Mouse (Mus musculus) midbrain, postnatal 0 days (tissue): Measurements from ENCODE around the gene Fgfrl1. TPM values are rescaled to one million over a fixed set of nuclear protein-coding genes. Genes with fewer than 3 reads are reported as not detected.
A peak's percentile ranks its signal among the peaks of the same experiment; 100 is the strongest.

Experiments
- ATAC-seq: fragments of 200-750 bp; cut with Nextera tagmentation; 2 replicates; pipeline ENCODE4 v1.8.0; 2017; ENCODE audit warnings: moderate number of reproducible peaks, mild to moderate bottlenecking, moderate TSS enrichment, moderate library complexity; ENCODE audit not compliant: low FRiP score
- DNase-seq: peaks from one replicate; pipeline ENCODE4 v3.0.0-alpha.2; 2015; ENCODE audit warnings: low spot score
- H3K27ac ChIP-seq: fragments of 300-500 bp; sonication (generic); 2 replicates; pipeline ENCODE4 v1.5.1; 2014; ENCODE audit warnings: low read depth, mild to moderate bottlenecking, low read length, mixed read lengths
- H3K27me3 ChIP-seq: fragments of 300-500 bp; sonication (generic); 2 replicates; pipeline ENCODE4 v1.6.1; 2014; ENCODE audit warnings: low read length, control low read depth, mixed read lengths; ENCODE audit not compliant: insufficient read depth
- H3K36me3 ChIP-seq: fragments of 300-500 bp; sonication (generic); 2 replicates; pipeline ENCODE4 v1.6.1; 2014; ENCODE audit warnings: low read length, control low read depth, mixed read lengths; ENCODE audit not compliant: insufficient read depth
- H3K4me1 ChIP-seq: fragments of 300-500 bp; sonication (generic); 2 replicates; pipeline ENCODE4 v1.6.1; 2014; ENCODE audit warnings: mild to moderate bottlenecking, control low read depth, antibody characterized with exemption, low read length, mixed read lengths; ENCODE audit not compliant: insufficient read depth
- H3K4me2 ChIP-seq: fragments of 300-500 bp; sonication (generic); 2 replicates; pipeline ENCODE4 v1.6.1; 2014; ENCODE audit warnings: low read depth, mild to moderate bottlenecking, low read length, mixed read lengths; ENCODE audit not compliant: poor library complexity, severe bottlenecking
- H3K4me3 ChIP-seq: fragments of 300-500 bp; sonication (generic); 2 replicates; pipeline ENCODE4 v1.5.1; 2014; ENCODE audit warnings: low read depth, mild to moderate bottlenecking, low read length, moderate library complexity
- H3K9ac ChIP-seq: fragments of 300-500 bp; sonication (generic); replicated peaks from 2 replicates; pipeline ENCODE4 v1.6.1; 2014; ENCODE audit warnings: mild to moderate bottlenecking, low read length, moderate library complexity, mixed read lengths; ENCODE audit not compliant: poor library complexity, severe bottlenecking
- H3K9me3 ChIP-seq: fragments of 300-500 bp; sonication (generic); 2 replicates; pipeline ENCODE4 v1.6.1; 2016; ENCODE audit warnings: low read length, control low read depth
- CTCF ChIP-seq: IDR thresholded peaks from 2 replicates; pipeline ENCODE4 v1.5.1; 2016; ENCODE audit warnings: antibody characterized with exemption, mild to moderate bottlenecking
- WGBS: fragments of 180-500 bp; shearing (Covaris S2); extraction: QIAGEN DNeasy Blood & Tissue Kit; methylation state at CpG from one replicate; pipeline ENCODE4 v1.1.7; 2014; 5-methylcytosine and 5-hydroxymethylcytosine counted together
- polyA plus RNA-seq: library from polyadenylated mRNA; unstranded; fragments of >200 nt; fragmentation: Nextera tagmentation; extraction: Ambion mirVana; gene quantifications from 2 replicates; pipeline ENCODE4 v1.2.1, GENCODE M21; 2015
- total RNA-seq: library from RNA; depleted of rRNA; stranded (reverse); fragments of >200 nt; gene quantifications from 2 replicates; pipeline ENCODE4 v1.2.3, GENCODE M21; 2014

Fgfrl1 gene
- total and polyA plus RNA-seq, 2 experiments from 2014 or later: 5.7 to 20.4 TPM

- H3K9ac ChIP-seq: no peak overlapping the region
- peak; percentile 83 for DNase-seq
- H3K27me3 ChIP-seq: peaks cover 12% of the 10 kb centered on the region; the same call in 1 of the 2 replicates
- H3K4me3 ChIP-seq: no peak overlapping the region
- no peaks in the 10 kb centered on the region for H3K36me3 ChIP-seq
- H3K27ac ChIP-seq: no peak overlapping the region
- WGBS: 13% methylated on average over 4 of the region's 4 CpGs
- H3K4me2 ChIP-seq: no peak overlapping the region
- TF ChIP-seq CTCF: no peak
- H3K4me1 ChIP-seq: 0 out of 2 replicates have a peak, but pooled peaks cover 4% of the 10 kb centered on the region
- no peaks in the 10 kb centered on the region for H3K9me3 ChIP-seq
- ATAC-seq: no peak
Measured at GRCm38 (mm10) chr5:108697341-108697753, 5.2 kb downstream of the Fgfrl1 start.

- 0 out of 2 replicates have a peak, but pooled peaks cover under 1% of the 10 kb centered on the region for H3K36me3 ChIP-seq
- ATAC-seq: no peak
- H3K4me2 ChIP-seq: no peak overlapping the region
- no peak for DNase-seq
- H3K27me3 ChIP-seq: no peaks in the 10 kb centered on the region
- no peaks in the 10 kb centered on the region for H3K9me3 ChIP-seq
- no peak overlapping the region for H3K27ac ChIP-seq
- no peak overlapping the region for H3K4me3 ChIP-seq
- H3K4me1 ChIP-seq: no peaks in the 10 kb centered on the region
- 61% methylated on average over 3 of the region's 3 CpGs for WGBS
- no peak overlapping the region for H3K9ac ChIP-seq
- TF ChIP-seq CTCF: no peak
Measured at GRCm38 (mm10) chr5:108700346-108700745, 8.2 kb downstream of the Fgfrl1 start.

- peaks cover 6% of the 10 kb centered on the region; the same call in 1 of the 2 replicates for H3K36me3 ChIP-seq
- H3K4me3 ChIP-seq: no peak overlapping the region
- no peaks in the 10 kb centered on the region for H3K4me1 ChIP-seq
- H3K27ac ChIP-seq: no peak overlapping the region
- DNase-seq: no peak
- TF ChIP-seq CTCF: no peak
- ATAC-seq: no peak
- H3K27me3 ChIP-seq: no peaks in the 10 kb centered on the region
- H3K9ac ChIP-seq: no peak overlapping the region
- no peak overlapping the region for H3K4me2 ChIP-seq
- WGBS: 65% methylated on average over 10 of the region's 10 CpGs
- no peaks in the 10 kb centered on the region for H3K9me3 ChIP-seq
Measured at GRCm38 (mm10) chr5:108701341-108702021, 9.3 kb downstream of the Fgfrl1 start.

GRCm38 (mm10) chr5:108703754-108704626 lies 11.8 kb downstream of the Fgfrl1 start:
- TF ChIP-seq CTCF: no peak
- Histone ChIP-seq H3K4me1 (no peaks in the 10 kb centered on the region), H3K4me3 (no peak overlapping the region), H3K27me3 (no peaks in the 10 kb centered on the region), H3K27ac (no peak overlapping the region), H3K9me3 (no peaks in the 10 kb centered on the region), H3K36me3 (peaks cover 6% of the 10 kb centered on the region; the same call in 1 of the 2 replicates), H3K9ac (no peak overlapping the region), H3K4me2 (no peak overlapping the region)
- DNase-seq (no peak), ATAC-seq (no peak)
- 89% methylated on average over 12 of the region's 12 CpGs for WGBS

GRCm38 (mm10) chr5:108707758-108708157 lies 15.6 kb downstream of the Fgfrl1 start:
- Histone ChIP-seq H3K9me3 (no peaks in the 10 kb centered on the region), H3K4me2 (no peak overlapping the region), H3K9ac (no peak overlapping the region), H3K36me3 (peaks cover 6% of the 10 kb centered on the region; the same call in 1 of the 2 replicates), H3K4me1 (no peaks in the 10 kb centered on the region), H3K27ac (no peak overlapping the region), H3K4me3 (no peak overlapping the region), H3K27me3 (no peaks in the 10 kb centered on the region)
- WGBS: 93% methylated on average over 2 of the region's 2 CpGs
- no peak for TF ChIP-seq CTCF
- DNase-seq (no peak), ATAC-seq (no peak)

GRCm38 (mm10) chr5:108708419-108708818 lies 16.2 kb downstream of the Fgfrl1 start:
- no peak for TF ChIP-seq CTCF
- DNase-seq: no peak
- no peak overlapping the region for H3K4me3 ChIP-seq
- H3K27ac ChIP-seq: no peak overlapping the region
- H3K36me3 ChIP-seq: peaks cover 6% of the 10 kb centered on the region; the same call in 1 of the 2 replicates
- H3K4me2 ChIP-seq: no peak overlapping the region
- 100% methylated on average over 1 of the region's 1 CpGs for WGBS
- ATAC-seq: no peak
- H3K4me1 ChIP-seq: no peaks in the 10 kb centered on the region
- no peak overlapping the region for H3K9ac ChIP-seq
- no peaks in the 10 kb centered on the region for H3K9me3 ChIP-seq
- no peaks in the 10 kb centered on the region for H3K27me3 ChIP-seq
